Mouse (Mus musculus) CH12.LX (cell line): ENCODE measurements at regions not wholly inside any gene's neighbourhood (a gene's known extent, or its start where the extent isn't known, plus 50 kb on each side); places are given as distances from the start of the nearest gene placed in this dataset.

ENCODE experiments used
- DNase-seq: peaks from one replicate; pipeline ENCODE4 v3.0.0-alpha.2; 2013; ENCODE audit errors: extremely low read depth
- H3K27ac ChIP-seq: 2 replicates; pipeline ENCODE4 v1.5.1; 2012; ENCODE audit warnings: low read depth, mild to moderate bottlenecking, control low read depth, moderate library complexity; ENCODE audit not compliant: insufficient read depth
- H3K27me3 ChIP-seq: replicated peaks from 2 replicates; pipeline ENCODE3; 2012; ENCODE audit warnings: inconsistent platforms
- H3K36me3 ChIP-seq, 2 experiments: replicated peaks in 1 of 2; 2 replicates each; pipeline versions ENCODE3 to v1.6.1; 2012; ENCODE audit warnings: inconsistent platforms in 1 of 2, low read length in 1 of 2, mild to moderate bottlenecking in 1 of 2, mixed read lengths in 1 of 2, moderate library complexity in 1 of 2; ENCODE audit not compliant: control insufficient read depth in 1 of 2, insufficient read depth in 1 of 2
- H3K4me1 ChIP-seq, 2 experiments: 2 replicates each; pipeline ENCODE4 v1.6.1; 2012; ENCODE audit warnings: inconsistent platforms in 1 of 2, moderate library complexity in 1 of 2; ENCODE audit not compliant: insufficient read depth in 2 of 2, control insufficient read depth in 1 of 2
- H3K4me2 ChIP-seq: 2 replicates; pipeline ENCODE4 v1.6.1; 2012; ENCODE audit warnings: low read depth, mild to moderate bottlenecking, control low read depth; ENCODE audit not compliant: poor library complexity, insufficient read depth, severe bottlenecking
- H3K4me3 ChIP-seq, 3 experiments: fragments of 150-350 bp in 1 of 3; sonication (generic) in 1 of 3; replicated peaks in 1 of 3; 2 replicates each; pipeline versions ENCODE3 to v1.5.1; 2011 to 2012; ENCODE audit warnings: low read depth in 2 of 3, low read length in 2 of 3, mild to moderate bottlenecking in 2 of 3, moderate library complexity in 2 of 3, control low read depth in 1 of 3, improper control_type of control experiment in 1 of 3, inconsistent platforms in 1 of 3, mixed read lengths in 1 of 3; ENCODE audit not compliant: poor library complexity in 1 of 3
- H3K79me2 ChIP-seq: replicated peaks from 2 replicates; pipeline ENCODE4 v1.6.1; 2012; ENCODE audit warnings: mild to moderate bottlenecking, moderate library complexity; ENCODE audit not compliant: control insufficient read depth, poor library complexity, insufficient read depth, severe bottlenecking; ENCODE audit errors: extremely low read depth
- H3K9ac ChIP-seq: 2 replicates; pipeline ENCODE4 v1.6.1; 2012; ENCODE audit warnings: low read depth, mild to moderate bottlenecking, control low read depth, moderate library complexity; ENCODE audit not compliant: insufficient read depth
- H3K9me3 ChIP-seq: replicated peaks from 2 replicates; pipeline ENCODE3; 2012; ENCODE audit warnings: low read length, inconsistent platforms, mixed read lengths
- BHLHE40 ChIP-seq: IDR thresholded peaks from 2 replicates; pipeline ENCODE4 v1.6.1; 2011; ENCODE audit warnings: mild to moderate bottlenecking, low read depth, low read length, improper control_type of control experiment
- CHD2 ChIP-seq: IDR thresholded peaks from 2 replicates; pipeline ENCODE4 v1.6.1; 2011; ENCODE audit warnings: low read length, improper control_type of control experiment
- E2F4 ChIP-seq: IDR thresholded peaks from 2 replicates; pipeline ENCODE4 v1.6.1; 2011; ENCODE audit warnings: low read depth, low read length, improper control_type of control experiment; ENCODE audit not compliant: insufficient replicate concordance
- ELF1 ChIP-seq: IDR thresholded peaks from 2 replicates; pipeline ENCODE4 v1.6.1; 2014; ENCODE audit warnings: low read depth, mild to moderate bottlenecking, inconsistent platforms, low read length, improper control_type of control experiment
- EP300 ChIP-seq: IDR thresholded peaks from 2 replicates; pipeline ENCODE4 v1.6.1; 2011; ENCODE audit warnings: low read length, improper control_type of control experiment
- IRF4 ChIP-seq: IDR thresholded peaks from 2 replicates; pipeline ENCODE4 v1.6.1; 2014; ENCODE audit warnings: low read depth, mild to moderate bottlenecking, inconsistent platforms, low read length, improper control_type of control experiment
- KAT2A ChIP-seq: IDR thresholded peaks from 2 replicates; pipeline ENCODE4 v1.6.1; 2012; ENCODE audit warnings: low read length, improper control_type of control experiment, inconsistent platforms; ENCODE audit not compliant: insufficient replicate concordance
- MAFK ChIP-seq: IDR thresholded peaks from 2 replicates; pipeline ENCODE4 v1.6.1; 2011; ENCODE audit warnings: low read length, improper control_type of control experiment; ENCODE audit not compliant: insufficient replicate concordance
- MAX ChIP-seq: IDR thresholded peaks from 2 replicates; pipeline ENCODE4 v1.6.1; 2011; ENCODE audit warnings: low read length, improper control_type of control experiment
- MXI1 ChIP-seq: IDR thresholded peaks from 2 replicates; pipeline ENCODE4 v1.6.1; 2011; ENCODE audit warnings: mild to moderate bottlenecking, low read depth, low read length, improper control_type of control experiment
- NELFE ChIP-seq: IDR thresholded peaks from 2 replicates; pipeline ENCODE4 v1.6.1; 2011; ENCODE audit warnings: low read depth, low read length, improper control_type of control experiment
- NRF1 ChIP-seq: IDR thresholded peaks from 2 replicates; pipeline ENCODE4 v1.6.1; 2014; ENCODE audit warnings: low read depth, mild to moderate bottlenecking, inconsistent platforms, low read length, improper control_type of control experiment, moderate library complexity
- SIN3A ChIP-seq: IDR thresholded peaks from 2 replicates; pipeline ENCODE4 v1.6.1; 2012; ENCODE audit warnings: low read length, improper control_type of control experiment, inconsistent platforms
- UBTF ChIP-seq: IDR thresholded peaks from 2 replicates; pipeline ENCODE4 v1.6.1; 2012; ENCODE audit warnings: low read depth, mild to moderate bottlenecking, inconsistent platforms, low read length, improper control_type of control experiment, moderate library complexity
- USF1 ChIP-seq: IDR thresholded peaks from 2 replicates; pipeline ENCODE4 v1.6.1; 2014; ENCODE audit warnings: low read depth, mild to moderate bottlenecking, inconsistent platforms, low read length, improper control_type of control experiment
- USF2 ChIP-seq: conservative IDR thresholded peaks from 2 replicates; pipeline ENCODE4 v1.6.1; 2011; ENCODE audit warnings: low read depth, low read length, improper control_type of control experiment
- ZKSCAN1 ChIP-seq: IDR thresholded peaks from 2 replicates; pipeline ENCODE4 v1.6.1; 2012; ENCODE audit warnings: low read depth, inconsistent platforms, low read length, improper control_type of control experiment, borderline replicate concordance
- dilution Hi-C: fragments of 300-500 bp; cut with MboI; formaldehyde crosslinking; loops from 2 replicates; pipeline ENCODE4 v1.14.3; 2020; ENCODE audit warnings: low sequenced_read_pairs; ENCODE audit not compliant: extremely low pct_unique_long_range_greater_than_20kb, extremely low pct_ligation_motif_present
- in situ Hi-C: fragments of 300-500 bp; cut with MboI; formaldehyde crosslinking; loops from 3 replicates; pipeline ENCODE4 v1.14.3; 2019; ENCODE audit warnings: low sequenced_read_pairs, low pct_ligation_motif_present, low pct_unique_long_range_greater_than_20kb, mixed read lengths

- Histone ChIP-seq H3K36me3 (no peaks in the 10 kb centered on the region), H3K4me2 (no peak overlapping the region), H3K79me2 (no peaks in the 10 kb centered on the region), H3K9ac (no peak overlapping the region), H3K27me3 (no peaks in the 10 kb centered on the region), H3K9me3 (no peaks in the 10 kb centered on the region), H3K27ac (no peak overlapping the region), H3K4me3 (no peak overlapping the region), H3K4me1 (no peaks in the 10 kb centered on the region)
- dilution Hi-C loops, result no loop called here
- in situ Hi-C loops, result no loop called here
- no peak for DNase-seq
- TF ChIP-seq SIN3A, result no peak
- no peak for TF ChIP-seq MAFK
- TF ChIP-seq IRF4, result no peak
- no peak for TF ChIP-seq NELFE
- no peak for TF ChIP-seq ZKSCAN1
- TF ChIP-seq MAX, result no peak
- TF ChIP-seq UBTF, result no peak
- TF ChIP-seq CHD2, result no peak
- TF ChIP-seq E2F4, result no peak
- no peak for TF ChIP-seq USF2
- no peak for TF ChIP-seq KAT2A
- TF ChIP-seq MXI1, result no peak
- no peak for TF ChIP-seq ELF1
- TF ChIP-seq EP300, result no peak
Observed at GRCm38 (mm10) chr3:104306961-104307360, 86.8 kb upstream of the Magi3 start.

DNA sequence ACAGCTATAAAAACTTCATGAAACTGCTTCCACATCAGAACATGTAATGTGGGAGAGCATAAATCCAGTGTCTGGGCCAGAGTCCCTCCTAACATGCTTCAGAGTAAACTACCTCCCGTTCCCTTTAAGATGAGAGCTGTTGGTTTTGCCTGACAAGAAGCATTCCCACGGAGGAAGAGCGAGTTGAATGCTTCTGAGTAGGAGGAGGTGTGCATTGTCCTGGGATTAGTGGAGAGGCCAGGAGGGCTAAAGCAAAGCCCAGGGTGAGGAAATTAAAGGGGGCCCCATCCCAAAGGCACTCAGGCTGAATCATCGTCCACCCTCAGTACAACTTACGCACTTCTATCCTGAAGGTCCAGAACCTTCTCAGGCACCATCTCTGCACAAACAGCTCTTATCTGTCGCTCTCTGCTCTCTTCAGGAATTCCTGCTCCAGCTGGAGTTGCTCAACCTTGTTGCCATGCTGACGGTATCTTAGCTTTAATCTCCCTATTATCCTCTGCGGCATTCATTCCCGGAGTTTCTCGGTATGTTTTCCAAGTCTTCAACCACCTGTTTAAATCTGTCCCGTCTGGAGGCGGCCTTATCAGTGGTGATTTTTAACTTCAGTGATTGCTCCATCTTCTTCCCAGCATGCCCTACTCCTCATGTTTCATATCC, 85.9 kb upstream of the Magi3 start:
- Histone ChIP-seq H3K4me2 (no peak overlapping the region), H3K36me3 (no peaks in the 10 kb centered on the region), H3K9ac (no peak overlapping the region), H3K27me3 (no peaks in the 10 kb centered on the region)
- TF ChIP-seq E2F4 (no peak), UBTF (no peak), IRF4 (no peak), USF1 (no peak), BHLHE40 (no peak), NRF1 (no peak)
- TF ChIP-seq, all 38 proteins: peak for 0
- dilution Hi-C loops, result no loop called here
- Histone ChIP-seq H3K4me3 (no peak overlapping the region), H3K4me1 (no peaks in the 10 kb centered on the region), H3K9me3 (no peaks in the 10 kb centered on the region), H3K27ac (no peak overlapping the region), H3K79me2 (no peaks in the 10 kb centered on the region)
- no peak for DNase-seq
- in situ Hi-C loops, result no loop called here
